Mouse (Mus musculus): ENCODE results near the gene Ror1. TPM values are rescaled to one million over a fixed set of nuclear protein-coding genes. Genes with fewer than 3 reads are reported as not detected.
A peak's percentile ranks its signal among the peaks of the same experiment; 100 is the strongest.

Gene Ror1
- total RNA-seq, 1 experiment: 2.2 TPM

DNA sequence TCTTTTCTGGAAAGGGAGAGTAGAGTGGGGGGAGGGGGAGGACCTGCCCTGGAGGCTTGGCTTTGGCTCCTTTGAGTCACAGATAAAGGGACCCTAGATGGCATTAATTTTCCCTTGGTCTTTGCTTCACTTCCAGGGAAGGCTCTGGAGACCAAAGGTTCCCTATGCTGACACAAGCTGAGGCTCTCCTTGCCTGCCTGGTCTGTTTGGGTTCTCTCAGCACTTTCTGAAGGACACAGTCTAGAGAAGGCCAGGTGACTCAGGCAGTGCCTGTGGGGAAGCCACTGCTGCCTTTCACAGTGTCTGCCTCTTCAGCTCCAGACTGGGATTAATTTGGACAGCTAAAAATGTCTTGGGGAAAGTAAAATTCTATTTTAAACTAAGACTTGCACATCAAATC lies 28.5 kb downstream of the Ror1 start:
- Histone ChIP-seq H3K36me3 (ENCODE audit: control insufficient read depth, insufficient read depth, low read length, poor library complexity, severe bottlenecking) (no peaks in the 10 kb centered on the region), H3K9me3 (ENCODE audit: control insufficient read depth, insufficient read depth, low read depth, low read length) (no peaks in the 10 kb centered on the region), H3K27ac (ENCODE audit: insufficient read depth, low read depth, low read length, poor library complexity, severe bottlenecking) (no peak overlapping the region), H3K4me1 (ENCODE audit: control insufficient read depth in 2 of 2, insufficient read depth in 2 of 2, low read length in 2 of 2, poor library complexity in 1 of 2) (0 out of 4 replicates have a peak, but pooled peaks cover 0 to 2% of the 10 kb centered on the region in 2 experiments), H3K9ac (ENCODE audit: insufficient read depth, low read depth, low read length, poor library complexity, severe bottlenecking) (no peak overlapping the region), H3K4me3 (ENCODE audit: insufficient read depth in 1 of 2, low read depth in 1 of 2, low read length in 2 of 2, poor library complexity in 1 of 2, severe bottlenecking in 1 of 2) (no peak overlapping the region)
- no peak for DNase-seq (ENCODE audit: low read depth, low spot score)
- TF ChIP-seq ZC3H11A (IDR thresholded peaks at IDR 0.05; ENCODE audit: borderline replicate concordance, low read depth, low read length) (no peak), ZNF384 (IDR thresholded peaks at IDR 0.05; ENCODE audit: low read depth, low read length) (no peak), HCFC1 (IDR thresholded peaks at IDR 0.05; ENCODE audit: borderline replicate concordance, insufficient read depth, low read length) (no peak), MAFK (IDR thresholded peaks at IDR 0.05; ENCODE audit: insufficient read depth, low read depth, low read length) (no peak), CHD2 (IDR thresholded peaks at IDR 0.05; ENCODE audit: low read depth, low read length) (no peak)
- in situ Hi-C loops (cut with MboI; ENCODE audit: low sequenced_read_pairs in 2 of 2, unreplicated experiment in 2 of 2): no loop called here

DNA sequence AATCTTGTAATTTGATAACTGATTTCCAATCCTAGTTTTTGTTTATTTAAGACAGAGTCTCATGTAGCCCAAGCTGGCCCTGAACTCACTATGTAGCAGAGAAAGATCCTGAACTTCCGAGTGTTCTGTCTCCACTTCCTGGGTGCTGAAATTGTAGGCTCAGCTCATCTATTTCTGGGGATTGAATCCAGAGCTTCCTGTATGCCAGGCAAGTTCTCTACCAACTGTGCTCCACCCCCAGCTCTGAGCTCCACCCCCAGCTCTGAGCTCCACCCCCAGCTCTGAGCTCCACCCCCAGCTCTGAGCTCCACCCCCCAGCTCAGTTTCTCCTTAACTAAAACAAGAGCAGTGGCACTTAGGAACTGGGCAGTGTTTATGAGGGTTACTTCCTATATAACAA lies 29.3 kb downstream of the Ror1 start:
- Histone ChIP-seq H3K9me3 (ENCODE audit: control insufficient read depth, insufficient read depth, low read depth, low read length) (no peaks in the 10 kb centered on the region), H3K36me3 (ENCODE audit: control insufficient read depth, insufficient read depth, low read length, poor library complexity, severe bottlenecking) (no peaks in the 10 kb centered on the region), H3K4me3 (ENCODE audit: insufficient read depth in 1 of 2, low read depth in 1 of 2, low read length in 2 of 2, poor library complexity in 1 of 2, severe bottlenecking in 1 of 2) (no peak overlapping the region), H3K27ac (ENCODE audit: insufficient read depth, low read depth, low read length, poor library complexity, severe bottlenecking) (no peak overlapping the region), H3K4me1 (ENCODE audit: control insufficient read depth in 2 of 2, insufficient read depth in 2 of 2, low read length in 2 of 2, poor library complexity in 1 of 2) (0 out of 4 replicates have a peak, but pooled peaks cover 0 to 2% of the 10 kb centered on the region in 2 experiments), H3K9ac (ENCODE audit: insufficient read depth, low read depth, low read length, poor library complexity, severe bottlenecking) (no peak overlapping the region)
- no peak for TF ChIP-seq CHD2 (IDR thresholded peaks at IDR 0.05; ENCODE audit: low read depth, low read length)
- in situ Hi-C loops (cut with MboI; ENCODE audit: low sequenced_read_pairs in 2 of 2, unreplicated experiment in 2 of 2): no loop called here
- no peak for DNase-seq (ENCODE audit: low read depth, low spot score)

DNA sequence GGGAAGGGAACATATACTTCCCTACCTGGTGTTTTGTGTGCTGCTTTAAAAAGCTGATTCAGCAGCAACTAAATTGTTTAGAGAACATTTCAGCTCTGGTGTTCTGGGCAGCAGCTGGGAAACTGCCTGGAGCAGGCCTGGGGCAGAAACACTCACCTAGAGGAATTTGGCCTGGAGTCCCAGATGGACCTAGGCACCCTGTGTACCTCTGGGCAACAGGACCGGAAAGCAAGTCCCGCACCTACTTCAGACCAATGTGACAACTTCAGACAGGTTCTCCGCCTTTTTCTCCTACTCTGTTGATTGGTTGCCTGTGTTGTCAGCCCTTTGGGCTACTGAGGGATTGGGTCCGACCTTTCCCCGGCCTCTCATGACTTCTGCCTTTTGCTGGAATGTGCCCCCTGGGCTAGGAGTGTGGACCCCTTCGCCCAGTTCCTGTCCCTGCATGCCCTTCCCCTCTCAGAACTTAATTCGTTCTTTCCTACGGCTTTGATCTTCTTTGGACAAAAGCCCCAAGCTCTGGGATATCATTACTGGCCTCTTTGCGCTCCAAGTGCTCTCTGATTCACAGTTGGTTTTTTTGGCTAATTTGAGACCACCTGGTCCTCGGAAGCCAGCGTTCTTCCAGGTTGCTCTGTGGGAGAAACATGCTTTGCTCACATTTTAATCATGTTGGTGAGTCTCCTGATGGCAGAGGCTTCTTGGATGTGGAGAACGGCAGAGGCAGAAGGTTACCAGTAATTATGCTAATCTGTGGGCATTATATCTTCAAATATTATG lies 31.1 kb downstream of the Ror1 start:
- 0 out of 4 replicates have a peak, but pooled peaks cover 0 to 2% of the 10 kb centered on the region in 2 experiments for H3K4me1 ChIP-seq (ENCODE audit: control insufficient read depth in 2 of 2, insufficient read depth in 2 of 2, low read length in 2 of 2, poor library complexity in 1 of 2)
- H3K27ac ChIP-seq (ENCODE audit: insufficient read depth, low read depth, low read length, poor library complexity, severe bottlenecking): no peak overlapping the region
- DNase-seq (ENCODE audit: low read depth, low spot score): no peak
- H3K9me3 ChIP-seq (ENCODE audit: control insufficient read depth, insufficient read depth, low read depth, low read length): no peaks in the 10 kb centered on the region
- H3K4me3 ChIP-seq (ENCODE audit: insufficient read depth in 1 of 2, low read depth in 1 of 2, low read length in 2 of 2, poor library complexity in 1 of 2, severe bottlenecking in 1 of 2): no peak overlapping the region
- in situ Hi-C loops (cut with MboI; ENCODE audit: low sequenced_read_pairs in 2 of 2, unreplicated experiment in 2 of 2): no loop called here
- no peaks in the 10 kb centered on the region for H3K36me3 ChIP-seq (ENCODE audit: control insufficient read depth, insufficient read depth, low read length, poor library complexity, severe bottlenecking)
- TF ChIP-seq ZC3H11A (IDR thresholded peaks at IDR 0.05; ENCODE audit: borderline replicate concordance, low read depth, low read length): no peak
- TF ChIP-seq MAFK (IDR thresholded peaks at IDR 0.05; ENCODE audit: insufficient read depth, low read depth, low read length): 0 out of 2 replicates have a peak, but pooled peaks have one; percentile 8
- no peak overlapping the region for H3K9ac ChIP-seq (ENCODE audit: insufficient read depth, low read depth, low read length, poor library complexity, severe bottlenecking)

DNA sequence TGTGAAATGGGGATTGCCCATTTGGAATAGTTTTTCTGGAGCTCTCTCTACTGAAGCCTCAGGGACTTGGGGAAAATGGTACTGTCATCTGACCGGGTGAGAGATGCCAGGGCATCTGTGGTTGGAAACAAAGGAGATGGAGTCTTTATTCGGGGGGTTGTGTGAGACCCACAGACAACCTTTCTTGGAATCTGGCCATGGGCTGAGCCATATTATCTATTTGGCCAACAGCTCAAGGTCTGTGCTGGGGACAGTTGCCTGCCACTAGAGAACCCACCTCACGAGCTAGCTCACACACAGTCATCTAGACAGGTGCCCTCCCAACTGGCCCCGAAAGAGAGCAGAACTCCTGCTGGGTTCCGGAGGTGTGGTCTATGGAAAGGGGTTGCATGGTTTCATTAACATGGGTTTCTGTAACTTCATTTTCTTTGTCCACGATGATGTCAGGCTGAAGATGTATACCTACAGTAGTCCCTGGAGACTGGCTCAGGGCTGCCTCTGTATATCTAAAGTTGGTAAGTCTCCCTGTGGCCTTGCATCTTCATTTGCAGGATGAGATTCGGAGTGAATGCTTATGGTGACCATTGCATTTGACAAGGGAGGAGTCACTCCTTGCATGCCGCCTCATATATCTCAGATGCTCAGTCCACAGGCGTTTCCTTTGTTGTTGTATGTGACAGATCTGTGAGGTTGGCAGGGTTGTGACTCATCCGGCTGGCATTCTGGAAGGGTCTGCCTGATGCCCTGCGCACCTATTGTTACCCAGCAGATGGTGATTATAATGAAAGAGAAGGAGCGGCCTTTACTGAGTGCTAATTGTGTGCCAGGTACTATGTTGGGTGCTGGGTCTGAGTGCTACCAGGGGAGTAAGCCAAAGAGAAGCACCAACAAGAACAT lies 32.7 kb downstream of the Ror1 start:
- Histone ChIP-seq H3K4me3 (ENCODE audit: insufficient read depth in 1 of 2, low read depth in 1 of 2, low read length in 2 of 2, poor library complexity in 1 of 2, severe bottlenecking in 1 of 2) (no peak overlapping the region), H3K27ac (ENCODE audit: insufficient read depth, low read depth, low read length, poor library complexity, severe bottlenecking) (no peak overlapping the region), H3K9ac (ENCODE audit: insufficient read depth, low read depth, low read length, poor library complexity, severe bottlenecking) (no peak overlapping the region), H3K4me1 (ENCODE audit: control insufficient read depth in 2 of 2, insufficient read depth in 2 of 2, low read length in 2 of 2, poor library complexity in 1 of 2) (0 out of 4 replicates have a peak, but pooled peaks cover 0 to 2% of the 10 kb centered on the region in 2 experiments), H3K9me3 (ENCODE audit: control insufficient read depth, insufficient read depth, low read depth, low read length) (no peaks in the 10 kb centered on the region), H3K36me3 (ENCODE audit: control insufficient read depth, insufficient read depth, low read length, poor library complexity, severe bottlenecking) (no peaks in the 10 kb centered on the region)
- no peak for DNase-seq (ENCODE audit: low read depth, low spot score)
- in situ Hi-C loops (cut with MboI; ENCODE audit: low sequenced_read_pairs in 2 of 2, unreplicated experiment in 2 of 2): no loop called here
- TF ChIP-seq MAFK (IDR thresholded peaks at IDR 0.05; ENCODE audit: insufficient read depth, low read depth, low read length) (no peak), CHD2 (IDR thresholded peaks at IDR 0.05; ENCODE audit: low read depth, low read length) (no peak), ZC3H11A (IDR thresholded peaks at IDR 0.05; ENCODE audit: borderline replicate concordance, low read depth, low read length) (no peak), HCFC1 (IDR thresholded peaks at IDR 0.05; ENCODE audit: borderline replicate concordance, insufficient read depth, low read length) (no peak), ZNF384 (IDR thresholded peaks at IDR 0.05; ENCODE audit: low read depth, low read length) (no peak)
